Mouse (Mus musculus) liver, adult 2 months (tissue): Measurements from ENCODE around the gene Sowaha. TPM values are rescaled to one million over a fixed set of nuclear protein-coding genes. Genes with fewer than 3 reads are reported as not detected.
A peak's percentile ranks its signal among the peaks of the same experiment; 100 is the strongest.

Experiments
- DNase-seq: peaks from one replicate; pipeline ENCODE4 v3.0.0-alpha.2; 2011; ENCODE audit warnings: low read depth, low spot score; ENCODE audit errors: extremely low read depth
- H3K27ac ChIP-seq: fragments of 200-500 bp; replicated peaks from 2 replicates; pipeline ENCODE4 v1.5.1; 2012; ENCODE audit warnings: low read depth, mild to moderate bottlenecking, control low read depth, inconsistent platforms, low read length; ENCODE audit not compliant: insufficient read depth
- H3K27me3 ChIP-seq: fragments of 200-500 bp; 2 replicates; pipeline ENCODE4 v1.6.1; 2012; ENCODE audit warnings: mild to moderate bottlenecking, moderate library complexity, low read length, inconsistent platforms; ENCODE audit not compliant: control insufficient read depth, insufficient read depth
- H3K36me3 ChIP-seq: fragments of 200-500 bp; 2 replicates; pipeline ENCODE4 v1.6.1; 2012; ENCODE audit warnings: low read length, inconsistent platforms; ENCODE audit not compliant: control insufficient read depth, insufficient read depth
- H3K4me1 ChIP-seq: fragments of 200-500 bp; 2 replicates; pipeline ENCODE4 v1.6.1; 2011; ENCODE audit warnings: low read length; ENCODE audit not compliant: control insufficient read depth, insufficient read depth
- H3K4me3 ChIP-seq: fragments of 200-500 bp; 2 replicates; pipeline ENCODE4 v1.5.1; 2011; ENCODE audit warnings: low read depth, mild to moderate bottlenecking, control low read depth, low read length, moderate library complexity; ENCODE audit not compliant: insufficient read depth
- H3K79me2 ChIP-seq: fragments of 200-500 bp; 2 replicates; pipeline ENCODE4 v1.6.1; 2012; ENCODE audit warnings: inconsistent platforms, mild to moderate bottlenecking, low read length, moderate library complexity; ENCODE audit not compliant: control insufficient read depth, insufficient read depth
- H3K9ac ChIP-seq: fragments of 200-500 bp; 2 replicates; pipeline ENCODE4 v1.6.1; 2012; ENCODE audit warnings: low read depth, mild to moderate bottlenecking, control low read depth, inconsistent platforms, low read length
- CTCF ChIP-seq: fragments of 200-500 bp; IDR thresholded peaks from 2 replicates; pipeline ENCODE4 v1.5.1; 2011; ENCODE audit warnings: low read depth, low read length, control low read depth
- POLR2A ChIP-seq: fragments of 200-500 bp; IDR thresholded peaks from 2 replicates; pipeline ENCODE4 v1.6.1; 2011; ENCODE audit warnings: low read length, control low read depth; ENCODE audit not compliant: insufficient read depth; ENCODE audit errors: extremely low read depth
- WGBS: fragments of 180-500 bp; shearing (Covaris S2); methylation state at CpG from one replicate; pipeline ENCODE4 v1.1.7; 2018; 5-methylcytosine and 5-hydroxymethylcytosine counted together
- polyA plus RNA-seq: library from polyadenylated mRNA; depleted of rRNA; stranded (reverse); fragments of >200 nt; gene quantifications from 2 replicates; pipeline ENCODE4 v1.2.3, GENCODE M21; 2012
- total RNA-seq: library from RNA; depleted of rRNA; stranded (reverse); fragments of >200 nt; gene quantifications from 2 replicates; pipeline ENCODE4 v1.2.3, GENCODE M21; 2014

Sowaha gene
- total and polyA plus RNA-seq, 2 experiments: not detected

GRCm38 (mm10) chr11:53452396-53452795 is 27.7 kb downstream of the Sowaha start:
- H3K36me3 ChIP-seq: no peaks in the 10 kb centered on the region
- 38% methylated on average over 9 of the region's 9 CpGs for WGBS
- DNase-seq: peak; percentile 98
- no peaks in the 10 kb centered on the region for H3K27me3 ChIP-seq
- H3K79me2 ChIP-seq: peaks cover 3% of the 10 kb centered on the region
- peak overlapping the region; percentile 95 for H3K27ac ChIP-seq
- peaks cover 41% of the 10 kb centered on the region for H3K4me1 ChIP-seq
- no peak for TF ChIP-seq POLR2A
- TF ChIP-seq CTCF: no peak
- peak overlapping the region; percentile 16; the same call in 1 of the 2 replicates for H3K9ac ChIP-seq
- no peak overlapping the region for H3K4me3 ChIP-seq

GRCm38 (mm10) chr11:53451361-53451760 is 28.7 kb downstream of the Sowaha start:
- Histone ChIP-seq H3K79me2 (no peaks in the 10 kb centered on the region), H3K36me3 (no peaks in the 10 kb centered on the region), H3K27ac (peak overlapping the region; percentile 84), H3K27me3 (no peaks in the 10 kb centered on the region), H3K4me1 (peaks cover 43% of the 10 kb centered on the region), H3K9ac (no peak overlapping the region; the same call in 1 of the 2 replicates), H3K4me3 (no peak overlapping the region)
- WGBS: 26% methylated on average over 2 of the region's 2 CpGs
- peak; percentile 87 for DNase-seq
- TF ChIP-seq CTCF (no peak), POLR2A (no peak)

GRCm38 (mm10) chr11:53450070-53450705 is 29.9 kb downstream of the Sowaha start:
- H3K36me3 ChIP-seq: no peaks in the 10 kb centered on the region
- no peak for TF ChIP-seq CTCF
- TF ChIP-seq POLR2A: no peak
- DNase-seq: peak; percentile 76
- no peak overlapping the region for H3K9ac ChIP-seq
- H3K4me3 ChIP-seq: no peak overlapping the region
- peaks cover 46% of the 10 kb centered on the region for H3K4me1 ChIP-seq
- H3K79me2 ChIP-seq: no peaks in the 10 kb centered on the region
- H3K27me3 ChIP-seq: no peaks in the 10 kb centered on the region
- WGBS: 8% methylated on average over 15 of the region's 15 CpGs
- H3K27ac ChIP-seq: peak overlapping the region; percentile 84

DNA sequence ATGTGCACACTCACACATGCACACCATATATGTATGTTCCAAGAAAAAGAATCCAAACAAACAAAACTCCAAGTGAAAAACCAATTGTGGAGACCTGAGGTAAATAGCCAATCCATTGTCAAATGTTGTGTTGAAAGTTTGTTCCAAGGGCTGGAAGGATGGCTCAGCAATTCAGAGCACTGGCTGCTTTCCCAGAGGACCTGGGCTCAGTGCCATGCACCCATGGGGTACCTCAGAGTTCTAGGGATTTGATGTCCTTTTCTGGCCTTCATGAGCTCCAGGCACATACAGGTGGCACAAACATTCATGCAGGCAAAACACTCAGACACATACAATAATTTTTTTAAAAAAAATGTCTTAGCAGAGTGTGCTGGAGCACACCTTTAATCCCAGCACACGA is 31.5 kb downstream of the Sowaha start:
- Histone ChIP-seq H3K27me3 (no peaks in the 10 kb centered on the region), H3K79me2 (no peaks in the 10 kb centered on the region), H3K27ac (peak overlapping the region; percentile 89), H3K4me1 (peaks cover 45% of the 10 kb centered on the region), H3K36me3 (no peaks in the 10 kb centered on the region), H3K4me3 (no peak overlapping the region), H3K9ac (no peak overlapping the region)
- WGBS: 40% methylated on average over 1 of the region's 1 CpGs
- no peak for TF ChIP-seq POLR2A
- no peak for TF ChIP-seq CTCF
- DNase-seq: peak; percentile 92

- Histone ChIP-seq H3K27me3 (no peaks in the 10 kb centered on the region), H3K27ac (peak overlapping the region; percentile 89), H3K9ac (no peak overlapping the region), H3K4me1 (peaks cover 45% of the 10 kb centered on the region), H3K4me3 (no peak overlapping the region), H3K36me3 (no peaks in the 10 kb centered on the region), H3K79me2 (no peaks in the 10 kb centered on the region)
- 28% methylated on average over 8 of the region's 8 CpGs for WGBS
- TF ChIP-seq CTCF: no peak
- no peak for TF ChIP-seq POLR2A
- peak; percentile 80 for DNase-seq
Measured at GRCm38 (mm10) chr11:53447996-53448395, 32.1 kb downstream of the Sowaha start.

DNA sequence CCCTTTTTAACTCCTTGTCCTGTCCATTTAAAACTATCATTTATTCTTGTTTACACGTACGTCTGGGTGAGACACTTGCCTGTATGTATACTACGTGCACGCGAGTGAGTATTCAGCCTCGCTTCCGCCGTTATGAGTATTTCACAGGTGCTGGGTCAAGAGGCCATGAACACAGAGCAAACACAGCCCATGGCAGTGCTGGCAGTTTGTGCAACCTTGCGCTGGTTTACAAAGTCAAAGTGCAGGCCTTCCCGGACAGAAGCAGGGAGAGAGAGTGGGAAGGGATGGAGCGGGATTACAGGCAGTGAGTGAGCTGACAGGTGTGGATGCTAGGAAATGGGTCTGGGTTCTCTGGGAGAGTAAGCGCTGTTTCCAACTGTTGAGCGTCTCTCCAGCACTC is 33.9 kb downstream of the Sowaha start:
- DNase-seq: peak; percentile 96
- H3K79me2 ChIP-seq: no peaks in the 10 kb centered on the region
- TF ChIP-seq CTCF: no peak
- no peak for TF ChIP-seq POLR2A
- H3K27ac ChIP-seq: peak overlapping the region; percentile 19; the same call in 1 of the 2 replicates
- H3K9ac ChIP-seq: no peak overlapping the region
- H3K4me3 ChIP-seq: no peak overlapping the region
- H3K27me3 ChIP-seq: no peaks in the 10 kb centered on the region
- H3K4me1 ChIP-seq: peaks cover 34% of the 10 kb centered on the region
- 25% methylated on average over 13 of the region's 13 CpGs for WGBS
- H3K36me3 ChIP-seq: no peaks in the 10 kb centered on the region
